Mouse (Mus musculus): Measurements from ENCODE around the gene Fut1.

Gene Fut1

DNA sequence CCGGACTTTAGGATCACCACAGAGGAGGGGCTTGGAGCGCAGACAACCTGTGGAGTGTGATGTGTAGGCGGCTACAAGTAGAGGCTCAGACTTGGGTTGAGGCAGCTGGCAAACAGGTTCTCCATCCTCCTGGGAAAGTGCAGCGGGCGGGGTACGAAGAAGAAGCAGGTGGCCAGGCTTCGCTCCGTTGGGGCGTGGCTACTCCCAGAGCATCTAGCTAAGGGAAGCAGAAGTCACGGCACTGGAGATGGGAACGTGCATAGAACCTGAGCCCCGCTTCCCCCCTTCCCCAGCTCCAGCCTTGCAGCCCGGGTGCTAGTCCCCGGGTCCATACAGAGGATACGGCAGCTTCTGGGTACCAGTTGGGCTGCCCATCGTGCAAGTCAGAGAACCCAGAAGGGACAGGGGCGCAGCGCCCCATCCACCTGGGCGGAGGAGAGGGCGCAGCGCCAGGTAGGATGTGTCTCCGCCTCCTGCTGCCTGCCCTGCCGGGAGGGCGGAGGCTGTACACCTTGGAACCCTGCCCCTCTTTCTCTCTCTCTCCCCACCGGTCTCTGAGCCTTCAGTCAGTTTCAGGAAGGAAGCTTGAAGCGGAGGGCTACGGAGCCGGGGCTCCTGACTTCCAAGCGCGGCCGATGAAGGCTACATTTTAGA is at the start of gene Fut1:
Fut1 (plus strand) TSS at position 248 of the 654 bp plus-strand sequence.
- CTCF ChIA-PET: interaction anchor here (0.6 to 3.3 kb wide), 17 partner anchors 11 to 386 kb away, joined by 3 to 20 read pairs (median 4); partner anchors contain the start of genes Ntn5 (in 2 of the 4), Gys1 (in 1 of the 4) and Rasip1 (in 1 of the 4)
- POLR2A ChIA-PET: interaction anchor here (0.5 to 5.5 kb wide), 51 partner anchors 9 to 302 kb away, joined by 3 to 78 read pairs (median 5); partner anchors contain the start of genes Rasip1 (in 4 of the 4), Plekha4 (in 3 of the 4), Ppp1r15a (in 3 of the 4) and Dbp (in 1 of the 4)

DNA sequence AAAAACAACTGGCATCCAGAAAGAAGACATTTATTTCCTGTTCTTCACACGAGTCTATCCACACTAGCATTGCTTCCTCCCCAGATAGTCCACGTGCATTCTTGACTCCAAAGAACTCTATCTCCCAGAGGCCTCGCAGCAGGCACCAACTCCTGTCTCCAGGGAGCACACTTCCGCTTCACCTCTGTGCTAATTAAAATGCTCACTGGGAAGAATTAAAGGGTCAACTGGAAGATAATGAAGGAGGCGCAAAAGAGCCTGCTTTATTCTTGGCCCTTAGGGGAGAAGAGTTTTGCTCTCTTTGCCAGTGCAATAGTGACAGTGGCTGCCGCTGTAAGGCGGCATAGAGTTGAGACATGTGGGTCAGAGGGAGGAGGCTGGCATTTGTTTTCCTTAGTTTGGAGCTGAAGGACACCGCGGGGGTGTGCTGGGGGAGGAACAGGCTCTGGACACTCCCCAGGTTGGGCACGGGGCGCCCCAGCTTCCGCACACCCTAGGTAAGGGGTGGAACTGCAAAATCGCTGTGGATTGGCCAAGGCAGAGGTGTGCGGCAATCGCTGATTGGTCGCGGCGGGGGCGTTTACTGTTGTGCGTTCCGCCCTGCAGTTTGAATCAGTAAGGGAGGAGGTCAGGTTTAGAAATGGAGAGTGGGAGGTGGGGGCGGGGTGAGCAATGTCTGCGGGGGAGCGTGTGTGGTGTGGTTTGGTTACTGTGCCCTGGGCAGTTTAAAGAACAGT is 49.1 kb upstream of the Fut1 start:
- ChIA-PET CTCF (interaction anchor here (0.6 to 2.6 kb wide), 29 partner anchors 8 to 306 kb away, joined by 3 to 17 read pairs (median 4); partner anchors contain the start of genes Dhdh (in 1 of the 4) and Ruvbl2 (in 1 of the 4)), POLR2A (interaction anchor here (0.5 to 46.0 kb wide), 99 partner anchors 4 to 858 kb away, joined by 3 to 1068 read pairs (median 6); partner anchors contain the start of genes Bax (in 3 of the 4), Ftl1 (in 3 of the 4), Hsd17b14 (in 3 of the 4) and Plekha4 (in 3 of the 4))

DNA sequence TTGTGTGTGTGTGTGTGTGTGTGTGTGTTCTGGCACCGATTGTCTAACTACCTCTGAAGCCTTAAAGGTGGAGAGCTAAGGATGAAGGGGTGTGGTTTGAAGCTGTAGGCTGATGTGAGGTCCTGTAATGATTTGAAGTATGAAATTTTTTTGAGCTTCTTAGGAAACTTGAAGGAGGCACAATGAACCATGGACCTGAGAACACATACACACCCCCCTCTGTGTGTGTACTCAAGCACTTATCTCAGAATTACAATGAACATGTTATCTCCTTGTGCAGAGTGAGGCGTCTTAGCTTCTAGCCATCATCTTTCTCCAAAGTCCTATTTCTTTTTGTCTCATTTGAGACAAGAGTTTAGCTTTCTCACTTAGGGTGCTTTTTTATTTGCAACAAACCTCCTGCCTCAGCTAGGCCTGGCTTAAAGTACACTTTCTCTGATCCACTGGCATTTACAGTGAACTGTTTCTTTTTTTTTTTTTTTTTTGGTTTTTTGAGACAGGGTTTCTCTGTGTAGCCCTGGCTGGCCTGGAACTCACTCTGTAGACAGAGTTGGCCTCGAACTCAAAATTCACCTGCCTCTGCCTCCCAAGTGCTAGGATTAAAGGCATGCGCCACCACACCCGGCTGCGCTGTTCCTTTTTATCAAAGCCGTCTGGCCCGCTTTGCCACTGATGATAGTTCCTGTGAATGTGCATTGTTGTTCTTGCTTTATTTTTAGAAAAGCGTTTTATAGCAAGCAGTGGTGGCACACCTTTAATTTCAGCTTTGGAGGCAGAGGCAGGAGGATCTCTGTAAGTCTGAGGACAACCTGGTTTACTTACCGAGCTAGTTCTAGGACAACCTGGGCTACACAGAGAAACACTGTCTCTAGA is 48.3 kb upstream of the Fut1 start:
- ChIA-PET CTCF (interaction anchor here (0.6 to 2.6 kb wide), 28 partner anchors 9 to 263 kb away, joined by 3 to 17 read pairs (median 4); partner anchors contain the start of gene Ruvbl2 (in 1 of the 4)), POLR2A (interaction anchor here (0.5 to 46.0 kb wide), 101 partner anchors 3 to 1195 kb away, joined by 3 to 1068 read pairs (median 6); partner anchors contain the start of genes Bax (in 3 of the 4), Ftl1 (in 3 of the 4), Hsd17b14 (in 3 of the 4) and Plekha4 (in 3 of the 4))

DNA sequence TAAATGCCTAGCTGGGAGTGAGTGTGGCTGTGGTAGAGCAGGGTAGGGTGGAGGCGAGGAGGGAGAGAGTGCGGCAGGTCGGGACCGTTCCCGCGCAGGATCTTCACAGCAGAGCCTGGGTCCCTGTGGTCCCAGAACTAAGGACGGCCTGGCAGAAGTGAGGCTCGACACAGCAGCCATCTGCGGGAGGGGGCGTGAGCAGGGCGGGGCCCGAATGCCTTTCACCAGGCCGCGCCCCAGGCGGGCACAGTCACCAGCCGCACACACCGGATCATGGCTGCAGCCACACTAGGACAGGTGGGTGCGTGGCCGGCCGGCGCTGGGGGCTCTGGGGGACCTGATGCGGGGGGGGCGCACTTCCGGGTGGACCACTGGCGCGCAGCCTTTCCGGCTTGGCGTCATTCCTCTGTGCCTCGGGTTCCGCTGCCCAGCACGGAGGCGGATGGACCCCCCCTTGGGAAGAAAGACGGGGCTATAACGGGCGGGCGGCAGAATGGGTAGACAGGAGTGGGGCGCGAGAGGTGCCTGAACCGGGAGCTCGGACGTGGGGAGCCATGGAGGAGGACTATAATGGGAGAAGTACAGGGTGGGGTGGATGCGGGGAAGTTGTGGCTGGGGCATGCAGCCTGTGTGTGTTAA is 46.9 kb upstream of the Fut1 start, which contains the start of gene Bcat2:
Bcat2 (plus strand) TSS at position 51 of the 639 bp plus-strand sequence.
- ChIA-PET CTCF (interaction anchor here in 2 of 4 experiments (0.5 to 1.6 kb wide), 3 partner anchors 19 to 1793 kb away, joined by 3 to 5 read pairs (median 3); no protein-coding TSS in a partner anchor), POLR2A (interaction anchor here in 3 of 4 experiments (0.6 to 46.0 kb wide), 26 partner anchors 12 to 175 kb away, joined by 3 to 1068 read pairs (median 22); partner anchors contain the start of genes Plekha4 (in 3 of the 3), Ppp1r15a (in 3 of the 3), Bax (in 2 of the 3) and Hsd17b14 (in 2 of the 3))

DNA sequence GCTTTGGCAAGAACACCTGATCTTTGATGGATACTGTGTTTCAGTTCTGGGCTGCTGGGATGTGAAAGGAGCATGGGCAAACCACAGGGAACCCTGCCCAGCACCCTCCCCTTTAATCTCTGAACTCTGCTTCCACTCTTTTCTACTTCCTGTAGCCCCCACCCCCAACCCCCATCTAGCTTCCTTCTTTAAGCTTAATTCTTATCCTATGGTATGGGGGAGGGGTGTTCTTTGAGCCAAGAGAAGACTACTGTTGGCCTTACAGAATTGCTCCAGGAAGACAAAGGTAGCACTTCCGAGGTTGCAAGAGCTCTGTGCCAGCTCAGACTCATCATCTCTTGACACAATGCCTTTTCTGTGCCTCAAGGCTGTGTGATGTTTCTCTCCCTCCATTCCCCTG is 45.1 kb upstream of the Fut1 start:
- POLR2A ChIA-PET: interaction anchor here (0.5 to 46.0 kb wide), 29 partner anchors 10 to 257 kb away, joined by 3 to 1068 read pairs (median 4); partner anchors contain the start of genes Plekha4 (in 3 of the 4), Ppp1r15a (in 3 of the 4), Hsd17b14 (in 2 of the 4) and Tulp2 (in 2 of the 4)
- CTCF ChIA-PET: interaction anchor here in 3 of 4 experiments (0.5 to 1.4 kb wide), 5 partner anchors 11 to 329 kb away, joined by 3 to 5 read pairs (median 3); no protein-coding TSS in a partner anchor

DNA sequence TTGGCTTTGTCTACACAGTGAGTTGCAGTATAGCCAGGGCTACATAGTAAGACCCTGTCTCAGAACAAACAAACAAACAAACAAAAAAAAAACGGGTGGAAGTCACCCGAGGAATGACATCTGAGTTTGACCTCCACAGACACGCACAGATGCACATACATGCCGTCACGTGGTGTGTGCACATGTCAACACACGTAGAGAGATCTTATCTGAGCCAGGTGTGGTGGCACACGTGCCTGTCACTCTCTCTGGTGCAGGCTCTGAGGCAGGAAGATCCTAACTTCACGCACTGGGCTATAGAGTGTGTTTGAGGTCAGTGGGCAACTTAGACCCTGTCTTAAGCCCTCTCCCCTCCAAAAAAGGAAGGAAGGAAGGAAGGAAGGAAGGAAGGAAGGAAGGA is 43.1 kb upstream of the Fut1 start:
- CTCF ChIA-PET: interaction anchor here in 2 of 4 experiments (0.7 to 3.1 kb wide), 8 partner anchors 8 to 350 kb away, joined by 3 to 9 read pairs (median 4); no protein-coding TSS in a partner anchor
- POLR2A ChIA-PET: interaction anchor here in 3 of 4 experiments (0.6 to 46.0 kb wide), 23 partner anchors 2 to 751 kb away, joined by 3 to 1068 read pairs (median 10); partner anchors contain the start of genes Ftl1 (in 2 of the 3), Hsd17b14 (in 2 of the 3), Plekha4 (in 2 of the 3) and Ppp1r15a (in 2 of the 3)

DNA sequence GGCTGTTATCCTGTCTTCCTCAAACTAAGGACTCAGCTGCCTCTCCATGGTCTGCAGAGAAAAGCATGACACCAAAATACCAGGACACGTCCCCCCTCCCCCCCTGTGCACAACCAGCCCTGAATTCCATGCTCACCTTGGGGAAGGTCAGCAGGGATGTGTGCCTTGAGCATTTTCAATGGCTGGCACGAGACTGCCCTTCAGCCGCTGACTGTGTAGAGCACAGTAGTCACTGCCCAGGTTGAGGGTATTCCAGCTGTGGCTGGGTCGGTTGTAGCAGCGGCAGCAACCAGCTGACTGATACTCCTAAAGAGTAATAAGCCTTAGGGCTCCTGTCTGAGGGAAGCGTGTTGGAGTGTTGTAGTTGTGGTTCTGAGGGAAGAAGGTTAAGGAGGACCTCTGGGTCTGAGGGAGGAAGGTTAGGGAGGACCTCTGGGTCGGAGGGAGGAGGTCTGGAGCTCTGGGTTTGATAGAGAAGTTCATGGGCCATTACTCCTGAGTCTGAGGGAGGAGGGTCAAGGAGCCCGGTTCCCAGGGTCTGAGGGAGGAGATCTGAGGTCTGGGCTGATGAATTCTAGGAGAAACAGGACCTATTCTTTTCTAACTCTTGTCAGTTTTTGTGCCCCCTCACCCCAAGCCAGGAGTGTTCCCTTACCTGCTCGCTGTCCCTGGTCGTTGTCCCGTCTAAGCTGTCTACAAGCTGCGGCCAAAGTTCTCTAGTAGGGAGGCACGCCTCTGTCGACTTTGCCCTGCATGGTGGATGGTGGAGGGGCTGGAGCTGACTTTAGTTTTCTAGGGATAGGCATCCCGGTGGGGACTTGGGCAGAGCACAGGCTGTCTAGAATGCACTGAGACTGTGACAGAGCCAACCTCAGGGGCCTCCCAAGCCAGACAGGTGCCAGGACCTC is 42.4 kb upstream of the Fut1 start:
- ChIA-PET CTCF (interaction anchor here in 2 of 4 experiments (0.7 to 3.1 kb wide), 8 partner anchors 9 to 108 kb away, joined by 3 to 9 read pairs (median 4); no protein-coding TSS in a partner anchor), POLR2A (interaction anchor here (0.5 to 46.0 kb wide), 24 partner anchors 3 to 426 kb away, joined by 3 to 1068 read pairs (median 6); partner anchors contain the start of genes Plekha4 (in 3 of the 4), Ppp1r15a (in 3 of the 4), Ftl1 (in 2 of the 4) and Hsd17b14 (in 2 of the 4))

DNA sequence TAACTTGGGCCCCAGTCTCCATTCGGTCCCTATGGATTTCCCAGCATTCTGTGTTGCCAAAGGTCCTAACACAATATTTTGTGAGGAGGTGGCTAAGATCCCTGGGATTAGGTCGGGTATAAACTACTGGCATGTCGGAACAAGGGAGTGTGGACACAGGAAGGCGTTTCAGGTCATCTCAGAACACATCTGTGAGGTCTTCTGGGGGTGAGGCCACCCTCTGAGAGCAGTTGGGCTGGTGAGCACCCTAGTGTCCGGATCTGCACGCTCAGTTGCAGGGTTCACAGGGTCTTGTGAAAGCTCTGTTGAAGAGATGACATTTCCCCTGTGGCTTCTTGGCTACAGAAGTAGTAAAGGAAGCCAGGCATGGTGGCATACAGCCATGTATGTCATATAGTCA is 31.2 kb upstream of the Fut1 start:
- CTCF ChIA-PET: interaction anchor here in 3 of 4 experiments (0.6 to 2.6 kb wide), 19 partner anchors 10 to 423 kb away, joined by 3 to 8 read pairs (median 3); partner anchors contain the start of gene Nucb1 (in 1 of the 3)

DNA sequence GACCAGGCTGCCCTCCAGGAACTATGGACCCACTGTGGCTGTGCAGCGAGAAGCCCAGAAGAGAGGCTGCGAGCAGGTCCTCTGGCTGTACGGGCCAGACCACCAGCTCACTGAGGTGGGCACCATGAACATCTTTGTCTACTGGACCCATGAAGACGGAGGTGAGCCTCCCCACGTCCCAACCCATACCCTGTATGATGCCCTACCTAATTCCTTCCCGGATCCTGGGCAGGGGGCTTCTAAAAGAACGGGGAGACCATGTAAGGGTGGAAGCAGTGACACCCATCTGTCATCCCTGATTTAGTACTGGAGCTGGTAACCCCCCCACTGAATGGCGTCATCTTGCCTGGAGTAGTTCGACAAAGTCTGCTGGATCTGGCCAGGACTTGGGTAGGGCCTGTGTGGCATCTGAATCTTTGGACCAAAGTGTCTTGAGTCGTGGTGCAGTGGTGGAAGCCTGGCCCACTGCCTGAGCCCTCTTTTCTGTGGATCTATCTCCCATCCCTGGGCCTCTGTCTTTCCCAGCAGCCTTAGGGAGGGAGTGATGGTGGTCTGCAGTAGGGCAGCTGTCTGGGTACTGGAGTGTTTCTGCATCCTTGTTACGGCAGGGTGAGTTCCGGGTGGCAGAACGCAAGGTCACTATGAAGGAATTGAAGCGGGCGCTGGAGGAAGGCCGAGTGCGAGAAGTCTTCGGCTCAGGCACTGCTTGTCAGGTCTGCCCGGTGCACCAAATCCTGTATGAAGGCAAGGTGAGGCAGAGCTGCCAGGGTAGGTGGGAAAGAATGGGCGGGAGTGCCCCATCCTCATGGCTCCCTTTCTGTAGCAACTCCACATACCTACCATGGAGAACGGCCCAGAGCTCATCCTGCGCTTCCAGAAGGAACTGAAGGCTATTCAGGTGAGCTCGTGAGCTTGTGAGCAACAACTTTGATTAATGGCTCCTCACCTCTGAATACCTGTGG is 29.2 kb upstream of the Fut1 start:
- ChIA-PET POLR2A (interaction anchor here (0.6 to 46.0 kb wide), 32 partner anchors 11 to 227 kb away, joined by 3 to 1068 read pairs (median 4); partner anchors contain the start of genes Bcat2 (in 2 of the 4), Plekha4 (in 2 of the 4), Ppp1r15a (in 2 of the 4) and Ftl1 (in 1 of the 4)), CTCF (interaction anchor here (0.5 to 2.5 kb wide), 28 partner anchors 10 to 1050 kb away, joined by 3 to 35 read pairs (median 8); partner anchors contain the start of genes Kcna7 (in 2 of the 4) and Hsd17b14 (in 1 of the 4))

More for the DNA sequence above, 31.2 kb upstream of the Fut1 start:
- POLR2A ChIA-PET: interaction anchor here in 3 of 4 experiments (0.6 to 46.0 kb wide), 30 partner anchors 11 to 467 kb away, joined by 3 to 1068 read pairs (median 4); partner anchors contain the start of genes Ftl1 (in 2 of the 3), Plekha4 (in 2 of the 3), Ppp1r15a (in 2 of the 3) and Bcat2 (in 1 of the 3)

DNA sequence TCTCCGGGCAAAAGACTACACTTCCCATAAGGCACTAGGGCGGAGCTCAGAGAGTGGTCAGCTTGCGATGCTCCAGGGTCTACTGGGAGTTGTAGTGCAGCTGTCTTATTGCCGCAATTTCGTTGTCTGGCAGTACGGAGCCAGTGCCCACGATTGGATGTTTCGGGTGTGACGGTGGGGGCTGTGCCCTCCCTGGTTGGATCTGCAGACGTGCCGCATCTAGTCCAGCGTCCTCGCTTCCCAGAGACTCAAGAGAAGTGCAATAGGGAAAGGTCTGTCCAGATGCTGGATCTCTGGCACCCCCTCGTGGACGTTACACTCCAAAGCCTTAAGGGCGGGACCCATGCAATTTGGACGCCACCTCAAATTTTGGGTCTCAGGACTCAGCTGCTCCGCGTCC is 27.9 kb upstream of the Fut1 start:
- ChIA-PET POLR2A (interaction anchor here (0.5 to 46.0 kb wide), 73 partner anchors 8 to 358 kb away, joined by 3 to 1068 read pairs (median 4); partner anchors contain the start of genes Ftl1 (in 3 of the 4), Bcat2 (in 2 of the 4), Hsd17b14 (in 2 of the 4) and Kcna7 (in 2 of the 4)), CTCF (interaction anchor here (0.6 to 2.9 kb wide), 80 partner anchors 8 to 357 kb away, joined by 3 to 35 read pairs (median 5); partner anchors contain the start of genes Kcna7 (in 2 of the 4), Bcat2 (in 1 of the 4), Gys1 (in 1 of the 4) and Hrc (in 1 of the 4))

DNA sequence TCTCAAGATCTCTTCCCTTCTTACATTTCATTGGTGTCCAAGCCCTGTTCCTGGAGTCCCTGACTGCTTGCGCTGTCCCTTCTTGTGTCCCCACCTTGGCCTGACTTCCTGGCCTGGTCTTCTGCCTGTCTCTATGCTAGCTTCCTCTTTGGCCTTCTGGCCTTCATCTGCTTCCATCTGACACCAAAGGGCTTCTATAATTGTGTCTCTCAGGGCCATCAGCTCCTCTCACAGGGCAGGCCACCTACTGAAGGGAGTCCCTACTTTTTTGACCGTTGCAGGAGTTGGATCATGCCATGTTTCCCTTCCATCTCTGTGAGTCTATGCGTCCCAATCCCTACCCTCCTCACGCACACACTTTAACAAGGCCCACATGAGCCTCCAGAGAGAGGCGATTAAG is 27.2 kb upstream of the Fut1 start:
- CTCF ChIA-PET: interaction anchor here (0.6 to 2.9 kb wide), 51 partner anchors 9 to 255 kb away, joined by 3 to 35 read pairs (median 7); partner anchors contain the start of genes Bcat2 (in 1 of the 4), Gys1 (in 1 of the 4), Hrc (in 1 of the 4) and Hsd17b14 (in 1 of the 4)

DNA sequence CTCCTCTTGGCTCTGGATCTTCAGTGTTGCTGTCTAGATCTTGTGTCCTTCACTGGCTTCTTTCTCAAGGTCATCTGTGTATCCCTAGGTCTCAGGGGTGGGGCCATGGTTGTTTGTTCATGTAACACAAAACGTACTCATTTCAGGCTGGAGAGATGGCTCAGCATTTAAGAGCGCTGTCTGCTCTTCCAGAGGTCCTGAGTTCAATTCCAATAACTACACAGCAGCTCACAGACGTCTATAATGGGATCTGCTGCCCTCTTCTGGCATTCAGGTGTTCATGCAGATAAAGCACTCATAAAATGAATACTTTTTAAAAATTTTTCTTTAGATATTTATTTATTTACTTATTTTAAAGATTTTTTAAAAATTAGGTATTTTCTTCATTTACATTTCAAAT is 26.2 kb upstream of the Fut1 start:
- POLR2A ChIA-PET: interaction anchor here (0.6 to 46.0 kb wide), 22 partner anchors 8 to 143 kb away, joined by 3 to 1068 read pairs (median 4); partner anchors contain the start of genes Bax (in 1 of the 4), Ftl1 (in 1 of the 4), Hsd17b14 (in 1 of the 4) and Plekha4 (in 1 of the 4)
- CTCF ChIA-PET: interaction anchor here (0.6 to 2.9 kb wide), 33 partner anchors 8 to 807 kb away, joined by 3 to 25 read pairs (median 3); partner anchors contain the start of genes Ntn5 (in 2 of the 4) and Kcna7 (in 1 of the 4)

More for the DNA sequence above, 27.2 kb upstream of the Fut1 start:
- POLR2A ChIA-PET: interaction anchor here (0.6 to 46.0 kb wide), 40 partner anchors 9 to 284 kb away, joined by 3 to 1068 read pairs (median 6); partner anchors contain the start of genes Bcat2 (in 2 of the 4), Ftl1 (in 2 of the 4), Nucb1 (in 2 of the 4) and Plekha4 (in 2 of the 4)

Measured in embryonic stem cell, embryonic (primary cell).